34 mouse cellular contexts compared by ENCODE assay signal in the genomic region with DNA sequence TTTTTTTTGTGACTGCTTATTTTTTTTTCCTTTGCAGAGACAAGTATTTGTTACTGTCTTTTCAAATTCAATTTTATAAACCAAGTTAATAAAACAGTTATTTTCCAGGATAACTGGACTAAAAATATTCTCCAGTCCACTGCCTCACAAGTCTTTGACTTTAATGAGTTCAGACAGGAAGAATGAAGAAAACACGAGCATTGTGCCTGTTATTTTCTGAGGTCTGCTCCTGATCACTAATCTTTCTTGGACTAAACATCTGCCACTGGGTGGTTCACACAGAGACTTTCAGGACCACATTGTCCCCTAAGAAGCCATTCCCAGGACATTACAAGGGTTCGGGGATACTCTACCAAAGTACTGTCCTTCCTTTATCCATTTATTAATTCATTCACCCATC.
"Had no signal": no experiment of that assay in that cellular context is flagged by ENCODE, and none has a peak within 500 bp of the region (broad histone marks: within the 10 kb centered on the region; RNA-seq: fewer than 3 reads in every experiment).

No protein-coding gene starts in this region.

- ATAC-seq: hindbrain, embryonic 16.5 days; hindbrain, postnatal 0 days; inflammation-experienced regulatory T-cells, adult 6 months; intestine, embryonic 15.5 days; intestine, embryonic 16.5 days; intestine, postnatal 0 days had no signal

- H3K36me3 ChIP-seq: heart, embryonic 10.5 days; heart, embryonic 12.5 days; heart, embryonic 13.5 days; heart, embryonic 15.5 days; hindbrain, embryonic 10.5 days; hindbrain, embryonic 12.5 days; hindbrain, embryonic 13.5 days; hindbrain, embryonic 15.5 days; intestine, embryonic 15.5 days; kidney, embryonic 15.5 days had no signal

- H3K4me2 ChIP-seq: heart, embryonic 11.5 days; heart, embryonic 12.5 days; heart, embryonic 13.5 days; heart, embryonic 15.5 days; hindbrain, embryonic 12.5 days; hindbrain, embryonic 13.5 days; hindbrain, embryonic 14.5 days; hindbrain, embryonic 15.5 days; intestine, embryonic 15.5 days; kidney, embryonic 15.5 days had no signal

- H3K9me3 ChIP-seq: heart, embryonic 10.5 days; heart, embryonic 12.5 days; heart, embryonic 13.5 days; heart, embryonic 15.5 days; hindbrain, embryonic 10.5 days; hindbrain, embryonic 12.5 days; hindbrain, embryonic 13.5 days; hindbrain, embryonic 15.5 days; intestine, embryonic 15.5 days; kidney, embryonic 15.5 days had no signal

- H3K27me3 ChIP-seq: heart, embryonic 12.5 days; heart, embryonic 13.5 days; heart, embryonic 15.5 days; hindbrain, embryonic 12.5 days; hindbrain, embryonic 13.5 days; hindbrain, embryonic 15.5 days; intestine, embryonic 15.5 days; kidney, embryonic 15.5 days had no signal

- DNase-seq: heart, postnatal 10 days; heart, postnatal 14 days; heart, postnatal 36 days; heart, postnatal 4 days; kidney, adult 11 months; kidney, adult 18-20 months; kidney, adult 8-10 months; kidney, adult 9 months; kidney, postnatal 10 days; kidney, postnatal 14 days; kidney, postnatal 25 days; kidney, postnatal 36 days; kidney, postnatal 4 days; layer of hippocampus, adult 9-11 months; layer of hippocampus, postnatal 36 days had no signal

- H3K4me3 ChIP-seq: heart, embryonic 10.5 days; heart, embryonic 12.5 days; heart, embryonic 13.5 days; heart, embryonic 15.5 days; hindbrain, embryonic 10.5 days; hindbrain, embryonic 12.5 days; hindbrain, embryonic 13.5 days; hindbrain, embryonic 15.5 days; intestine, embryonic 15.5 days; kidney, embryonic 15.5 days; layer of hippocampus, adult 2 months had no signal

- H3K9ac ChIP-seq: heart, embryonic 12.5 days; heart, embryonic 13.5 days; heart, embryonic 15.5 days; hindbrain, embryonic 12.5 days; hindbrain, embryonic 13.5 days; hindbrain, embryonic 14.5 days; hindbrain, embryonic 15.5 days; intestine, embryonic 15.5 days; kidney, embryonic 15.5 days had no signal

- H3K4me1 ChIP-seq: heart, embryonic 10.5 days; heart, embryonic 12.5 days; heart, embryonic 13.5 days; heart, embryonic 15.5 days; hindbrain, embryonic 10.5 days; hindbrain, embryonic 12.5 days; hindbrain, embryonic 13.5 days; hindbrain, embryonic 15.5 days; intestine, embryonic 15.5 days; kidney, embryonic 15.5 days had no signal

- H3K27ac ChIP-seq: heart, embryonic 10.5 days; heart, embryonic 13.5 days; heart, embryonic 15.5 days; hindbrain, embryonic 10.5 days; hindbrain, embryonic 12.5 days; hindbrain, embryonic 13.5 days; hindbrain, embryonic 14.5 days; hindbrain, embryonic 15.5 days; hindbrain, postnatal 0 days; intestine, embryonic 15.5 days; kidney, embryonic 15.5 days; kidney, postnatal 0 days; layer of hippocampus, adult 2 months had no signal
